Mouse (Mus musculus) lung, postnatal 0 days (tissue): ENCODE data around the gene Atpaf1.

Experiments used
- CTCF ChIP-seq: IDR thresholded peaks from 2 replicates; pipeline ENCODE4 v1.5.1; 2016; ENCODE audit warnings: antibody characterized with exemption, mild to moderate bottlenecking
- EP300 ChIP-seq: IDR thresholded peaks from 2 replicates; pipeline ENCODE4 v1.6.1; 2016; ENCODE audit warnings: antibody characterized with exemption, mild to moderate bottlenecking, control low read depth

DNA sequence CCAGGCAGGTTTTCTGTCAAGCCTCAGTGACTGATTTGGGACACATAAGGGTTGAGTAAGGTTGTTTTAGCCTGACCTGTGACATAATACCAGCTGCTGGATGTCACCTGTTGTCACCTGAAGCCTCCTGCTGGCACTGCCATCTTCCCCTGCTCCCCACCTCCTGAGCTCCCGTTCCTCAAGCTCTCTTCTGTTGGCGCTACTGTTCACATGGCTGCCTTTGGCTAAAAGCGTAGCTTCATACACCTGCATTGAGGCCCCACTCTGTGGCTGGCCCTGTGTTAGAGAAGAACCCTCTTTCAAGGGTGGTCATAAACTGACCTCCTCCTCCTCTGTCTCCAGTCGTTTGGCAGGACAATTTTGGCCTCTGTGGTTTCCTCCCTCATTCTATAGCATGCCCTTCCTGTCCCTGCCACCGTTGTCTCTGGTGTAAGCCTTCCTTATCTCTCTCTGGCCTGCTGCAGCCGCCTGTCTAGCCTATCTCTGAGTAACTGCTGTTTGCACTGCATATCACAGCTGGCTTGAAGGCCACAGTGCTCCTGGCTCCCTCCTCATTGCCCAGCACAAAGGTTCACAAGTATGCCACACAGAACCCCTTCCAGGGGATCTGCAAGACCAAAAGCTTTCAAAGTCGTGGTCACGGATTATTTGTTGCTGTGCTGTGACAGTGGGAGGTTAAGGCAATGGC is 64.5 kb downstream of the Atpaf1 start:
- TF ChIP-seq CTCF: no peak
- no peak for TF ChIP-seq EP300
